Mouse (Mus musculus): ENCODE data around the gene Tmem184c.
A peak's percentile ranks its signal among the peaks of the same experiment; 100 is the strongest.

GRCm38 (mm10) chr8:77617916-77618315, 7.4 kb upstream of the Tmem184c start:
- TF ChIP-seq POLR2A (IDR thresholded peaks at IDR 0.05; ENCODE audit: borderline replicate concordance, extremely low read depth, low read depth, low read length), result no peak
- TF ChIP-seq CTCF (IDR thresholded peaks at IDR 0.05; ENCODE audit: insufficient read depth, low read length), result peak; percentile 36; the same call in 1 of the 2 replicates
